Mouse (Mus musculus) kidney, embryonic 14.5 days (tissue): ENCODE data around the gene Tsga10ip. TPM values are rescaled to one million over a fixed set of nuclear protein-coding genes. Genes with fewer than 3 reads are reported as not detected.
A peak's percentile ranks its signal among the peaks of the same experiment; 100 is the strongest.

Source experiments
- ATAC-seq: fragments of 200-750 bp; cut with Nextera tagmentation; 2 replicates; pipeline ENCODE4 v1.8.0; 2017; ENCODE audit warnings: moderate number of reproducible peaks, mild to moderate bottlenecking, moderate TSS enrichment, moderate library complexity; ENCODE audit not compliant: low FRiP score, low TSS enrichment
- H3K27ac ChIP-seq: fragments of 300-500 bp; sonication (generic); 2 replicates; pipeline ENCODE4 v1.5.1; 2014; ENCODE audit warnings: low read depth, mild to moderate bottlenecking, low read length, moderate library complexity, mixed read lengths
- H3K27me3 ChIP-seq: fragments of 300-500 bp; sonication (generic); 2 replicates; pipeline ENCODE4 v1.6.1; 2014; ENCODE audit warnings: mild to moderate bottlenecking, low read length; ENCODE audit not compliant: control insufficient read depth, insufficient read depth
- H3K36me3 ChIP-seq: fragments of 300-500 bp; sonication (generic); 2 replicates; pipeline ENCODE4 v1.6.1; 2014; ENCODE audit warnings: low read length, mixed read lengths; ENCODE audit not compliant: control insufficient read depth, insufficient read depth
- H3K4me1 ChIP-seq: fragments of 300-500 bp; sonication (generic); 2 replicates; pipeline ENCODE4 v1.6.1; 2014; ENCODE audit warnings: low read length, mixed read lengths; ENCODE audit not compliant: control insufficient read depth, insufficient read depth
- H3K4me2 ChIP-seq: fragments of 300-500 bp; sonication (generic); replicated peaks from 2 replicates; pipeline ENCODE4 v1.6.1; 2014; ENCODE audit warnings: low read depth, mild to moderate bottlenecking, low read length
- H3K4me3 ChIP-seq: fragments of 300-500 bp; sonication (generic); 2 replicates; pipeline ENCODE4 v1.5.1; 2014; ENCODE audit warnings: mild to moderate bottlenecking, low read length
- H3K9ac ChIP-seq: fragments of 300-500 bp; sonication (generic); 2 replicates; pipeline ENCODE4 v1.6.1; 2014; ENCODE audit warnings: low read depth, mild to moderate bottlenecking, low read length, moderate library complexity
- H3K9me3 ChIP-seq: fragments of 300-500 bp; sonication (generic); 2 replicates; pipeline ENCODE4 v1.6.1; 2016; ENCODE audit warnings: low read length; ENCODE audit not compliant: control insufficient read depth
- WGBS: fragments of 180-500 bp; shearing (Covaris S2); extraction: QIAGEN DNeasy Blood & Tissue Kit; methylation state at CpG from one replicate; pipeline ENCODE4 v1.1.7; 2014; 5-methylcytosine and 5-hydroxymethylcytosine counted together
- polyA plus RNA-seq: library from polyadenylated mRNA; unstranded; fragments of >200 nt; fragmentation: Nextera tagmentation; extraction: Ambion mirVana; gene quantifications from 2 replicates; pipeline ENCODE4 v1.2.1, GENCODE M21; 2014

Tsga10ip gene
- polyA plus RNA-seq, 1 experiment from 2014 or later = 0.35 TPM

- ATAC-seq = no peak
- no peaks in the 10 kb centered on the region for H3K4me1 ChIP-seq
- H3K27ac ChIP-seq = no peak overlapping the region
- peak overlapping the region; percentile 28 for H3K4me3 ChIP-seq
- no peaks in the 10 kb centered on the region for H3K36me3 ChIP-seq
- no peaks in the 10 kb centered on the region for H3K9me3 ChIP-seq
- WGBS = 3% methylated on average over 34 of the region's 34 CpGs
- H3K4me2 ChIP-seq = peak overlapping the region; percentile 59
- no peaks in the 10 kb centered on the region; the same call in 1 of the 2 replicates for H3K27me3 ChIP-seq
- H3K9ac ChIP-seq = peak overlapping the region; percentile 36; the same call in 1 of the 2 replicates
Measured at GRCm38 (mm10) chr19:5348526-5349501, 53.5 kb downstream of the Tsga10ip start.

GRCm38 (mm10) chr19:5348064-5348463 lies 54.3 kb downstream of the Tsga10ip start:
- H3K9me3 ChIP-seq = no peaks in the 10 kb centered on the region
- no peaks in the 10 kb centered on the region for H3K4me1 ChIP-seq
- no peaks in the 10 kb centered on the region; the same call in 1 of the 2 replicates for H3K27me3 ChIP-seq
- WGBS = 78% methylated on average over 6 of the region's 6 CpGs
- H3K36me3 ChIP-seq = no peaks in the 10 kb centered on the region
- H3K27ac ChIP-seq = no peak overlapping the region
- H3K4me2 ChIP-seq = no peak overlapping the region
- H3K4me3 ChIP-seq = no peak overlapping the region
- H3K9ac ChIP-seq = no peak overlapping the region
- no peak for ATAC-seq

- H3K36me3 ChIP-seq = no peaks in the 10 kb centered on the region
- no peaks in the 10 kb centered on the region for H3K9me3 ChIP-seq
- no peak overlapping the region for H3K4me2 ChIP-seq
- H3K9ac ChIP-seq = no peak overlapping the region
- no peaks in the 10 kb centered on the region for H3K4me1 ChIP-seq
- no peak overlapping the region for H3K27ac ChIP-seq
- H3K4me3 ChIP-seq = no peak overlapping the region
- no peaks in the 10 kb centered on the region; the same call in 1 of the 2 replicates for H3K27me3 ChIP-seq
- 74% methylated on average over 6 of the region's 6 CpGs for WGBS
- ATAC-seq = no peak
Measured at GRCm38 (mm10) chr19:5345297-5346131, 56.8 kb downstream of the Tsga10ip start.

GRCm38 (mm10) chr19:5341360-5341759 lies 61.0 kb downstream of the Tsga10ip start:
- Histone ChIP-seq H3K4me3 (no peak overlapping the region), H3K4me1 (no peaks in the 10 kb centered on the region), H3K27me3 (no peaks in the 10 kb centered on the region), H3K27ac (no peak overlapping the region), H3K4me2 (no peak overlapping the region), H3K36me3 (no peaks in the 10 kb centered on the region), H3K9ac (no peak overlapping the region), H3K9me3 (no peaks in the 10 kb centered on the region)
- 89% methylated on average over 7 of the region's 7 CpGs for WGBS
- ATAC-seq = no peak

Other genes with a start within 250 kb of the Tsga10ip start
- 17.6 and 30.4 TPM in 2 replicates for gene Pacs1, start 129.4 kb downstream of the Tsga10ip start, polyA plus RNA-seq
- gene Sf3b2, start 107.1 kb downstream of the Tsga10ip start, polyA plus RNA-seq = 293 and 384 TPM in 2 replicates
- gene Gal3st3, start 104.2 kb downstream of the Tsga10ip start, polyA plus RNA-seq = 2.9 and 4.4 TPM in 2 replicates
- not detected in 2 replicates for gene Catsper1, start 66.8 kb downstream of the Tsga10ip start, polyA plus RNA-seq
- gene Cst6, start 53.0 kb downstream of the Tsga10ip start, polyA plus RNA-seq = 1.3 TPM in 1 of 2 replicates, not detected in the other
- 49.9 and 57.1 TPM in 2 replicates for gene Eif1ad, start 35.8 kb downstream of the Tsga10ip start, polyA plus RNA-seq
- 527 and 609 TPM in 2 replicates for gene Banf1, start 35.4 kb downstream of the Tsga10ip start, polyA plus RNA-seq
- 74.2 and 80.6 TPM in 2 replicates for gene Sart1, start 13.8 kb downstream of the Tsga10ip start, polyA plus RNA-seq
- 191 and 248 TPM in 2 replicates for gene Drap1, start 22.5 kb upstream of the Tsga10ip start, polyA plus RNA-seq
- gene AI837181, start 22.6 kb upstream of the Tsga10ip start, polyA plus RNA-seq = 39.0 and 40.8 TPM in 2 replicates
- gene Fosl1, start 45.0 kb upstream of the Tsga10ip start, polyA plus RNA-seq = not detected in 2 replicates
- 8.5 and 11.3 TPM in 2 replicates for gene Ccdc85b, start 55.4 kb upstream of the Tsga10ip start, polyA plus RNA-seq
- 122 and 125 TPM in 2 replicates for gene Fibp, start 58.1 kb upstream of the Tsga10ip start, polyA plus RNA-seq
- 0.54 TPM in 2 replicates for gene Ctsw, start 66.0 kb upstream of the Tsga10ip start, polyA plus RNA-seq
- gene Efemp2, start 71.4 kb upstream of the Tsga10ip start, polyA plus RNA-seq = 109 and 139 TPM in 2 replicates
- 36.2 and 42.2 TPM in 2 replicates for gene Mus81, start 85.9 kb upstream of the Tsga10ip start, polyA plus RNA-seq
- 3,114 and 3,144 TPM in 2 replicates for gene Cfl1, start 87.9 kb upstream of the Tsga10ip start, polyA plus RNA-seq
- 0.19 TPM in 1 of 2 replicates, not detected in the other for gene 1700020D05Rik, start 101.3 kb upstream of the Tsga10ip start, polyA plus RNA-seq
- gene Snx32, start 108.0 kb upstream of the Tsga10ip start, polyA plus RNA-seq = 5.7 and 6.5 TPM in 2 replicates
- gene Ovol1, start 158.1 kb upstream of the Tsga10ip start, polyA plus RNA-seq = 11.1 and 11.8 TPM in 2 replicates
- 7.6 and 9.2 TPM in 2 replicates for gene Ap5b1, start 165.5 kb upstream of the Tsga10ip start, polyA plus RNA-seq
- 159 and 182 TPM in 2 replicates for gene Rnaseh2c, start 199.3 kb upstream of the Tsga10ip start, polyA plus RNA-seq
- gene Kat5, start 207.7 kb upstream of the Tsga10ip start, polyA plus RNA-seq = 31.5 and 36.0 TPM in 2 replicates
- gene Rela, start 235.0 kb upstream of the Tsga10ip start, polyA plus RNA-seq = 42.4 and 49.8 TPM in 2 replicates